Mouse (Mus musculus): ENCODE data around the gene Ubxn6.

DNA sequence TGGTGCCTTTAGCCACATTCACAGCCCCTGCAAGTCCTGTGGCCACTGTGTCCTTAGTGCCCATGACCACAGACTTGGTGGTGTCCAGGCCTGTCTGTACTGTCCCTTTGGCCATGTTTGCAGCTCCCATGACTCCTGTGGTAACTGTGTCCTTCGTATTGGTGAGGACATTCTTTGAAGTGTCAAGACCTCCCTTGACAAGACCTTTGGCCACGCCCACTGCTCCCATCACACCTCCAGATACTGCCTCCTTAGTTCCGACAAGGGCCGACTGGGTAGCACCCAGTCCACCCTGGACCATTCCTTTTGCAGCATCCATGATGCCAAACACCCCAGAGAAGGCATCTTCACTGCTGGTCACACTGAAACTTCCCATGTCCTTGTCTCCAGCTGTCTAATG, 32.2 kb upstream of the Ubxn6 start:
- TF ChIP-seq HCFC1 (IDR thresholded peaks at IDR 0.05; ENCODE audit: borderline replicate concordance, insufficient read depth, low read length) (no peak), CHD2 (IDR thresholded peaks at IDR 0.05; ENCODE audit: low read depth, low read length) (no peak), MAFK (IDR thresholded peaks at IDR 0.05; ENCODE audit: insufficient read depth, low read depth, low read length) (no peak), ZNF384 (IDR thresholded peaks at IDR 0.05; ENCODE audit: low read depth, low read length) (no peak)

Measured in ES-E14 (cell line).